Comparison of ENCODE assay signal across 8 mouse cellular contexts in the genomic region with DNA sequence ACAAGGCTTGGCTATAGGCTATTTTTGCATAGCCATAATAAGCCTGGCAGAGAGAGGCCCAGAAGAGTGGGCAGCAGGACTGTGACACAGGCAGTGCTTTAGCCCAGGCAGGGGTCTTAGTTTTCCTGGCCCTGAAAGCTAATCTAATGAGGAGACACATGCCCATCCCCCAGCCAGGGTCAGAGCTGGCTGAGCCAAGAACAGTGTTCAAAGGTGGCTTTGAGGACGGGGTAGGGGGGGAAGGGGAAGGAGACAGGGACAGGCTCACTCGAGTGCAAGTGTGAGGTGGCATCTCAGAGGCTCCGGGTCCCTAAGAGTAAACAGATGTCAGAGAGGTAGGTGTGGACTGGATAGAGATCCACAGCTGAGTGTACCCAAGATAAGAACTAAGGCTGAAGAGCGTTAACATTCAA. TPM values are rescaled to one million over a fixed set of nuclear protein-coding genes. Genes with fewer than 3 reads are reported as not detected.
DNase-seq lines count a peak whose midpoint lies in the region; ATAC-seq and TF ChIP-seq lines count a peak whose summit lies in the region.

No protein-coding gene starts in this region.

- peak overlapping the region; percentile 38; the same call in 1 of the 2 replicates for H3K9ac ChIP-seq in hindbrain, embryonic 12.5 days
- H3K9ac ChIP-seq in limb, embryonic 15.5 days, result no peak overlapping the region
- H3K9ac ChIP-seq in stomach, embryonic 16.5 days (ENCODE audit: low read length), result peak overlapping the region; percentile 69

- 6% methylated on average over 4 of the region's 4 CpGs for WGBS in hindbrain, embryonic 12.5 days
- WGBS in limb, embryonic 15.5 days, result 7% methylated on average over 4 of the region's 4 CpGs
- 5% methylated on average over 4 of the region's 4 CpGs for WGBS in stomach, embryonic 16.5 days

- H3K4me3 ChIP-seq in hindbrain, embryonic 12.5 days, result no peak overlapping the region
- peak overlapping the region; percentile 75 for H3K4me3 ChIP-seq in limb, embryonic 15.5 days
- H3K4me3 ChIP-seq in stomach, embryonic 16.5 days (replicated peaks; ENCODE audit: low read length), result peak overlapping the region; percentile 79

- no peaks in the 10 kb centered on the region for H3K36me3 ChIP-seq in hindbrain, embryonic 12.5 days
- no peaks in the 10 kb centered on the region for H3K36me3 ChIP-seq in limb, embryonic 15.5 days
- no peaks in the 10 kb centered on the region for H3K36me3 ChIP-seq in stomach, embryonic 16.5 days (ENCODE audit: control insufficient read depth, insufficient read depth, low read length)

- TF ChIP-seq CTCF in brain, embryonic 14.5 days (IDR thresholded peaks at IDR 0.05; ENCODE audit: borderline replicate concordance, extremely low read depth, insufficient read depth, insufficient read length), result no peak

- H3K4me1 ChIP-seq in hindbrain, embryonic 12.5 days, result peaks cover 65% of the 10 kb centered on the region
- peaks cover 74% of the 10 kb centered on the region for H3K4me1 ChIP-seq in limb, embryonic 15.5 days
- peaks cover 61% of the 10 kb centered on the region for H3K4me1 ChIP-seq in stomach, embryonic 16.5 days (ENCODE audit: control insufficient read depth, insufficient read depth, low read length)

- H3K4me2 ChIP-seq in hindbrain, embryonic 12.5 days (replicated peaks), result peak overlapping the region; percentile 87
- H3K4me2 ChIP-seq in limb, embryonic 15.5 days, result peak overlapping the region; percentile 98
- peak overlapping the region; percentile 87 for H3K4me2 ChIP-seq in stomach, embryonic 16.5 days (ENCODE audit: low read depth, low read length)

- H3K27ac ChIP-seq in hindbrain, embryonic 12.5 days, result peak overlapping the region; percentile 84
- peak overlapping the region; percentile 89 for H3K27ac ChIP-seq in limb, embryonic 15.5 days
- H3K27ac ChIP-seq in stomach, embryonic 16.5 days (ENCODE audit: low read length), result peak overlapping the region; percentile 96

- no peak for TF ChIP-seq POLR2A in brain, embryonic 14.5 days (IDR thresholded peaks at IDR 0.05; ENCODE audit: borderline replicate concordance, extremely low read depth, insufficient read depth, insufficient read length, poor library complexity, severe bottlenecking)

- DNase-seq in heart, adult 11 months, result peak; percentile 96
- no peak for DNase-seq in heart, adult 8-10 months (ENCODE audit: low spot score)
- DNase-seq in brain, embryonic 14.5 days (ENCODE audit: low read depth), result peak; percentile 24
- no peak for DNase-seq in right cerebral cortex, postnatal 25 days
- no peak for DNase-seq in gastrocnemius, adult 18-20 months (ENCODE audit: low spot score)

- H3K27me3 ChIP-seq in hindbrain, embryonic 12.5 days, result peaks cover 27% of the 10 kb centered on the region
- H3K27me3 ChIP-seq in limb, embryonic 15.5 days, result no peaks in the 10 kb centered on the region
- H3K27me3 ChIP-seq in stomach, embryonic 16.5 days (ENCODE audit: control insufficient read depth, insufficient read depth, low read length), result no peaks in the 10 kb centered on the region

- no peak for ATAC-seq in hindbrain, embryonic 12.5 days (ENCODE audit: low FRiP score)
- no peak for ATAC-seq in limb, embryonic 15.5 days (ENCODE audit: insufficient number of reproducible peaks, low FRiP score, low TSS enrichment, low read depth)
- no peak for ATAC-seq in stomach, embryonic 16.5 days (ENCODE audit: insufficient read depth, low FRiP score)

- H3K9me3 ChIP-seq in hindbrain, embryonic 12.5 days (replicated peaks), result no peaks in the 10 kb centered on the region
- H3K9me3 ChIP-seq in limb, embryonic 15.5 days, result no peaks in the 10 kb centered on the region
- no peaks in the 10 kb centered on the region for H3K9me3 ChIP-seq in stomach, embryonic 16.5 days (replicated peaks; ENCODE audit: control insufficient read depth, low read length)

RNA-seq across cellular contexts. Expression of a gene that starts 3.7 kb away (rescaled TPM):
- 10 to 100 TPM; 10.9 to 32.1 (median 16.1) TPM for total RNA-seq in heart, adult 8-10 months (2022)
- 3.4 and 4.9 TPM in 2 replicates for polyA plus RNA-seq in brain, embryonic 14.5 days (2012; rRNA removed)
- polyA plus RNA-seq in hindbrain, embryonic 12.5 days (2016; fragmentation: Nextera tagmentation; extraction: Ambion mirVana), result 2.6 and 2.8 TPM in 2 replicates
- polyA plus RNA-seq in limb, embryonic 15.5 days (2015; fragmentation: Nextera tagmentation; extraction: Ambion mirVana), result 8.3 and 9.1 TPM in 2 replicates
- 5.9 and 7.8 TPM in 2 replicates for polyA plus RNA-seq in stomach, embryonic 16.5 days (2015; fragmentation: Nextera tagmentation; extraction: Ambion mirVana)
- 10 to 100 TPM; 11.4 to 27.0 TPM for total RNA-seq in gastrocnemius, adult 18-20 months (2021)

RNA-seq across cellular contexts. Expression of a gene that starts 42.6 kb away (rescaled TPM):
- total RNA-seq in heart, adult 8-10 months (2022), result 100 to 1,000 TPM; 130 to 157 (median 141) TPM
- 0.01 TPM in 1 of 2 replicates, not detected in the other for polyA plus RNA-seq in brain, embryonic 14.5 days (2012; rRNA removed)
- 0.04 and 0.17 TPM in 2 replicates for polyA plus RNA-seq in hindbrain, embryonic 12.5 days (2016; fragmentation: Nextera tagmentation; extraction: Ambion mirVana)
- polyA plus RNA-seq in limb, embryonic 15.5 days (2015; fragmentation: Nextera tagmentation; extraction: Ambion mirVana), result 1.2 and 4.8 TPM in 2 replicates
- polyA plus RNA-seq in stomach, embryonic 16.5 days (2015; fragmentation: Nextera tagmentation; extraction: Ambion mirVana), result 0.14 and 1.6 TPM in 2 replicates
- total RNA-seq in gastrocnemius, adult 18-20 months (2021), result 100 to 1,000 TPM in 1 of 2 experiments, 10 to 100 TPM in 1; 81.3 to 590 TPM

RNA-seq across cellular contexts. Expression of a gene that starts 43.4 kb away (rescaled TPM):
- under 1 TPM in 1 of 4 experiments, not detected in 3; 0.09 TPM for total RNA-seq in heart, adult 8-10 months (2022)
- polyA plus RNA-seq in brain, embryonic 14.5 days (2012; rRNA removed), result 1.1 and 2.1 TPM in 2 replicates
- 1.1 and 1.5 TPM in 2 replicates for polyA plus RNA-seq in hindbrain, embryonic 12.5 days (2016; fragmentation: Nextera tagmentation; extraction: Ambion mirVana)
- polyA plus RNA-seq in limb, embryonic 15.5 days (2015; fragmentation: Nextera tagmentation; extraction: Ambion mirVana), result 0.09 and 0.13 TPM in 2 replicates
- polyA plus RNA-seq in stomach, embryonic 16.5 days (2015; fragmentation: Nextera tagmentation; extraction: Ambion mirVana), result 0.04 and 0.15 TPM in 2 replicates
- not detected for total RNA-seq in gastrocnemius, adult 18-20 months (2021)

RNA-seq across cellular contexts. Expression of a gene that starts 43.4 kb away (rescaled TPM):
- 10 to 100 TPM; 35.0 to 41.4 (median 37.9) TPM for total RNA-seq in heart, adult 8-10 months (2022)
- 22.5 and 23.2 TPM in 2 replicates for polyA plus RNA-seq in brain, embryonic 14.5 days (2012; rRNA removed)
- 22.4 and 24.0 TPM in 2 replicates for polyA plus RNA-seq in hindbrain, embryonic 12.5 days (2016; fragmentation: Nextera tagmentation; extraction: Ambion mirVana)
- polyA plus RNA-seq in limb, embryonic 15.5 days (2015; fragmentation: Nextera tagmentation; extraction: Ambion mirVana), result 35.5 and 35.8 TPM in 2 replicates
- polyA plus RNA-seq in stomach, embryonic 16.5 days (2015; fragmentation: Nextera tagmentation; extraction: Ambion mirVana), result 31.6 and 39.0 TPM in 2 replicates
- total RNA-seq in gastrocnemius, adult 18-20 months (2021), result 10 to 100 TPM; 21.0 to 21.6 TPM

Comparison
In these comparisons a context has a peak if more than half of its experiments do, and no peak if none do; other contexts are left out.
1. DNase-seq: peak in heart, adult 11 months (single experiment) and brain, embryonic 14.5 days (single experiment); none in heart, adult 8-10 months (single experiment), right cerebral cortex, postnatal 25 days (single experiment) and gastrocnemius, adult 18-20 months (single experiment).
2. Peak in every context shown above with its lines, with median percentiles within 50 percentile points of each other: H3K27ac ChIP-seq and H3K4me2 ChIP-seq.